Mouse (Mus musculus) lung, adult 2 months (tissue): ENCODE data around the gene Paxx. TPM values are rescaled to one million over a fixed set of nuclear protein-coding genes. Genes with fewer than 3 reads are reported as not detected.

Experiments used
- DNase-seq: peaks from one replicate; pipeline ENCODE4 v3.0.0; 2022
- H3K4me1 ChIP-seq: fragments of 200-500 bp; 2 replicates; pipeline ENCODE4 v1.6.1; 2011; ENCODE audit warnings: low read length; ENCODE audit not compliant: control insufficient read depth, insufficient read depth
- H3K4me3 ChIP-seq: fragments of 200-500 bp; replicated peaks from 2 replicates; pipeline ENCODE3; 2011; ENCODE audit warnings: low read depth, mild to moderate bottlenecking, control low read depth, low read length; ENCODE audit errors: extremely low read depth
- CTCF ChIP-seq: fragments of 200-500 bp; IDR thresholded peaks from 2 replicates; pipeline ENCODE4 v1.5.1; 2011; ENCODE audit warnings: mild to moderate bottlenecking, low read length, control low read depth; ENCODE audit not compliant: insufficient read depth
- POLR2A ChIP-seq: fragments of 200-500 bp; IDR thresholded peaks from 2 replicates; pipeline ENCODE4 v1.6.1; 2011; ENCODE audit warnings: low read depth, mild to moderate bottlenecking, control low read depth, low read length, borderline replicate concordance; ENCODE audit errors: extremely low read depth
- WGBS: fragments of 180-500 bp; shearing (Covaris S2); methylation state at CpG from one replicate; pipeline ENCODE4 v1.1.7; 2018; 5-methylcytosine and 5-hydroxymethylcytosine counted together
- polyA plus RNA-seq: library from polyadenylated mRNA; depleted of rRNA; stranded (reverse); fragments of >200 nt; gene quantifications from 2 replicates; pipeline ENCODE4 v1.2.3, GENCODE M21; 2012

Gene Paxx
- polyA plus RNA-seq, 1 experiment, result 74.6 TPM

DNA sequence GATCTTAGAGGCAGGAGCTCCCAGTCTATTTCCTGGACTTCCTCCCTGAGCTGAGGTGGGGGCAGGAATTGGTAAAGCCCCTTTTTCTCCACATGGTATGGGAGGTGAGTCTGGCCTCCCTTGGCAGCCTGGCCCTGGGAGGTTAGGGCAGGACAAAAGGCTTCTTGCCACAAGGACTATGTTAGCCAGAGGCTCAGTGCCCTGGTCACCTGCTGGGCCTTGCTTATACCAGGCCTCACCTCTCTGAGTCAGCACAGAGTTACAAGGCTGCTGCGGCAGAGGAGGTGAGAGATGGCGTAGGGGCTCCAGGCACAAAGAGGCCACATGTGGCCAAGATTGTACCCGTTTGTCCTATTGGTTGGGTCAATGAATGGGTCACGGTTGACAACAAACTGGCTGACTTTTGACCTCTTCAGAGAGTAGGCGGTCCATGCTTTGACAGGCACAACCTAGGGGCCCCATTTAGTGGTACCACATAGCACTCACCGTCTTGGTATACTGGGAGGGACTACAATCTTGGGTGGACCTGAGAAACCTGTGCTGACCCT, 29.5 kb downstream of the Paxx start:
- H3K4me1 ChIP-seq, result peaks cover 5% of the 10 kb centered on the region; the same call in 1 of the 2 replicates
- TF ChIP-seq POLR2A, result no peak
- no peak for TF ChIP-seq CTCF
- 85% methylated on average over 6 of the region's 6 CpGs for WGBS
- no peak overlapping the region for H3K4me3 ChIP-seq
- no peak for DNase-seq

DNA sequence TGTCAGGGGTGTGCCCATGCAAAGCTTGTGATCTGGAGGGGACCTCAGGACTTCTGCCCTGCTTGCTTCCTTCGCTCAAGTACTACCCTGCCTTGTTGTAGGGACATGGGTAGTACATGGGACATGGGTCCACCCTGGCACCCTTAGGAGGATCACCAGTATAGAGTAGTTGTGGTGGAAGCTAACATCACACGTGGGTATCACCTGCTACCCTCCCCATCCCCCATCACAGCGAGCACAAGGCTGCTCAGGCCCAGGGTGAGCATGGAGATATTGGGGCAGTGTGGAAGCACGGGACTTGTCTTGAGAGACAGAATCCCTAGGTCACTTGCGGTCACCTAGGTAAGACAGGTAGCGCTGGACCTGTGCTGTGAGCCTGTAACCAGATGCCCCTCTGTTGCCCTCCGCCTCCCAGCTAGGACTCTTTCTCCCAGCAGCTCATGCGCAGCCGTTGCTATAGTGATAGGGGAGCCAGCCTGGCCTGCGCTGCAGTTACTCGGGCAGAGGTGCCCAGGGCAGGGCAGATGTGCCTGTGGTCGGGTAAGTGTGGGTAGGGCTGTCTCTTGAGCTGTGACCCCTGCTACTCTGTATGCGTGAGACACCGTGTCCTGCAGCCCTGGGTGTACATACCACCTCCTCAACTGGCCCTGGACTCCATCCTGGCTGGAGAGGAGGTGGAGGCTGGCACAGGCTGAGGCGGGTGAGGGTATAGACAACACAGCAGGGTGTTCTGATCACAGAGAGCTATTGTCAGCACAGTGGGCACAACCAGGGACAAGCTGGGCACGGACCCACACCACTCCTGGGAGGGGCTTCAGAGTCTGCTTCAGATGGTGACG, 30.3 kb downstream of the Paxx start:
- Histone ChIP-seq H3K4me1 (peaks cover 5% of the 10 kb centered on the region; the same call in 1 of the 2 replicates), H3K4me3 (no peak overlapping the region)
- DNase-seq, result no peak
- 81% methylated on average over 17 of the region's 17 CpGs for WGBS
- TF ChIP-seq POLR2A (no peak), CTCF (no peak)

DNA sequence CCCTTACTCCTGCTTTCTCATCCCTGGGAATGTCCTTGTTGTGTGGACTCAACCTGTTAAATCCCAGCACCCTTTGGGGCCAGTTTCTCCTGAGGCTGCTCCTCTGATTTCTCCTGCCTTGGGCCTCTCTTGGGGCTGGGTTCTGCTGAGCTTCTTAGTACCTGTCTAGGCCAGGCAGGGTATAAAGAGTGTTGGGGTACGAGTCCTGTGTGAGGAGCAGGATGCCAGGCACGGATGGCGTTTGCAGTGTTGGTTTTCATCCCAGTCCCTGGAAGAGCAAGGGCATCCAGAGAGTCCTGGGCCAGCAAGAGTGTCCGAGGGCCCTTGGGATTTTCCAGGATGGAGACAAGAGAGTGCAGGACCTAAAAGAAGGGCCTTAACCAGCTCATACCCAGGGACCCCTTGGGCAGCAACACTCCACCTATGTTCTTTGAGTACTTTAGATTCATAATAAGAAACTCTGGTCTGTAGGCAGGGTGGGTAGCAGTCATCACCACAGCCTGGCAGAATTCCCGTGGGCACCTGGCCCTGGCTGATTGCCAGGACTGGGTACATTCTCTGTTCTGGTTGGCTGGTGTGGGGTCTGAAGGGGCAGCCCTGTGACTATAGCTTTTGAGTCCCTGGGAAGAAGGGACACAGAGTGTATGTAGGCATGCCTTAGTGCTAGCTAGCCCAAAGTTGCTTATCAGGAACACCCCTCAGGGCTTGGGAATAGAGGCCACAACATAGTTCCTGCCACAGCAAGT, 31.3 kb downstream of the Paxx start:
- peaks cover 5% of the 10 kb centered on the region; the same call in 1 of the 2 replicates for H3K4me1 ChIP-seq
- TF ChIP-seq CTCF, result no peak
- no peak for TF ChIP-seq POLR2A
- DNase-seq, result no peak
- WGBS, result 63% methylated on average over 5 of the region's 5 CpGs
- no peak overlapping the region for H3K4me3 ChIP-seq

DNA sequence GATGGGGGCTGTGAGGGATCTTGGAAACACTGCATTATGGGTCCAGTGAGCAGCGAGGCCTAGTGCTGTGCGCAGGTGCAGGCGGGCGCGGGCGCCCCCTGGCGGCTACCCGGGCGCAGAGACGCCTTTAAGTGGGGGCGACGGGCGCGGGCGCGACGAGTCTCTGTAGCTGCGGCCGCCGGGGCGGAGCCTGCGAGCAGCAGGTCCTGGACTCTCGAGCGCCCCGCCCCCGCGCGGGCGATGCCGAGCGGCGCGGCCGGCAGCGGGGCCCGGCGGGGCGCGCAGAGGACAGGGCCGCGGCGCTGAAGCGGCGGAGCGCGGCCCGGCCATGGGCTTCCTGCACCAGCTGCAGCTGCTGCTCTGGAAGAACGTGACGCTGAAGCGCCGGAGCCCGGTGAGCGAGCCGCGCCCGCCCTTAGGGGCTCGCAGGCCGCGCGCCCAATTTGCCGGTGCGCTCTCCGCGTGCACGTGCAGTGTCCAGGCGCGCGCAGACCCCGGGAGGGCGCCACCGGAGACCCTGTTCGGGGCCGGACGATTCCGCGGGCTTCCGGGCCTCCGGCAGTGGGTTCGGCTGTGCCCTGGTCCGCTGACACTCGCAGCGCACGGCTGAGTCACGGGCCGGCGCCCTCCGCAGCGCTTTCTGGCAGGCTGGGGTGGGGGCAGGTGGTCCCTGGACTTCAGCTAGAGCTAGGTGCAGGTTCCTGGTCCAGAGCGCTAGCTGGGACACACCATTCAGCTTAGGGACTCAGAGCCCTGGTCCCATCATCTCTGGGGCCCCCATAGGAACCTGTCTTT, 32.3 kb downstream of the Paxx start, which contains the start of gene Abca2:
Gene Abca2, plus strand, starts transcription at position 262 of the 795 bp plus-strand sequence.
- peak; percentile 88 for DNase-seq
- peaks cover 5% of the 10 kb centered on the region; the same call in 1 of the 2 replicates for H3K4me1 ChIP-seq
- WGBS, result under 1% methylated on average over 88 of the region's 89 CpGs
- H3K4me3 ChIP-seq, result peak within 1 kb of the TSS; percentile 66
- peak; percentile 59 for TF ChIP-seq CTCF
- TF ChIP-seq POLR2A, result no peak

DNA sequence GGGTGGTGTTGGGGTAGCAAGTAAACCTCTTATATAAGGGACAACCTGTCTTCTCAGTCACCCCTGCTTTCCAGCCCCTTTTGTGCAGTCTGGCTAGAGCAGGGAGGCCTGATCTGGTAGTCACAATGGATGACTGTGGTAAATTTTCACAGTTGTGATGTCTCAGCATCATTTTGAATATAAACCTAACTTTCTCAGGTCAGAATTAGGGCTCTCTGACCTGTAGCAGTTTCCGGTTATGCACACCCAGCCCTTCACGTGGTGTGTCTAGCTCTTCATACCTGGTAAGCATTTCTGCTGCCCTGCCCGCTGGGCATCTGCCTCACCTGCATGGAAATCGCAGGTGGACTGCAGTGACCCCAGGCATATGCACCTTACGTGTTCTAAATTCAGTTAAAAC, 33.6 kb downstream of the Paxx start:
- 88% methylated on average over 5 of the region's 5 CpGs for WGBS
- Histone ChIP-seq H3K4me1 (peaks cover 5% of the 10 kb centered on the region; the same call in 1 of the 2 replicates), H3K4me3 (no peak overlapping the region)
- TF ChIP-seq CTCF (no peak), POLR2A (no peak)
- no peak for DNase-seq

DNA sequence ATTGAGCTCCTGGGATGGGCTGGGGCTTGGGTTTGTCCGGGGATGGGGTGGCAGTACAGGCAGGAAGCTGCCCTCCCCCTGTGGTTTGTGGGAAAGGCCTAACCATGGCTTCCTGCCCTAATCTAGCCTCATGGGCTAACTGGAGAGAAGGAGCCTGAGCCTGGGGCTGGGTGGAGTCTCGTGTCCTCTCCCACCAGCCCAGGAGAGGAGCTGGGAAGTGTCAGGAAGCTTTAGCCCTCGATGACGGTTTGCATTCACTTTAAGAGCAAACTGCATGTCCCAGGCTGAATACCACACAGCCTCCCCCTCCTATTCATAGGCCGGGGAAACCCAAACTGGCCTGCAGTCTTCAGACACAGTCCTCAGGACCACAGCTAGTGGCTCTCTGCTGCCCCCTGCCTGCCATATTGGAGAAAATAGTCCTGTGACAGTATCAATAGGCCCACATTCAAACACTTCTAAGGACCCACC, 34.1 kb downstream of the Paxx start:
- WGBS, result 25% methylated on average over 5 of the region's 5 CpGs
- Histone ChIP-seq H3K4me1 (peaks cover 5% of the 10 kb centered on the region; the same call in 1 of the 2 replicates), H3K4me3 (no peak overlapping the region)
- DNase-seq, result peak; percentile 59
- TF ChIP-seq CTCF (peak; percentile 75), POLR2A (no peak)

DNA sequence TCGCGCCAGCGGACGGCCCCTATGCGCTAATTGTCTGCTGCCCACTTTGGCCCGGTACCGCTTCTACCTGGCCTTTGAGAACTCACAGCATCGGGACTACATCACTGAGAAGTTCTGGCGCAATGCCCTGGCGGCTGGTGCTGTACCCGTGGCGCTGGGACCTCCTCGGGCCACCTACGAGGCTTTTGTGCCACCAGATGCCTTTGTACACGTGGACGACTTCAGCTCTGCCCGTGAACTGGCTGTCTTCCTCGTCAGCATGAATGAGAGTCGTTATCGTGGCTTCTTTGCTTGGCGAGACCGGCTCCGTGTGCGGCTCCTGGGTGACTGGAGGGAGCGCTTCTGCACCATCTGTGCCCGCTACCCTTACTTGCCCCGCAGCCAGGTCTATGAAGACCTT, 35.4 kb downstream of the Paxx start:
- no peak for DNase-seq
- no peak overlapping the region for H3K4me3 ChIP-seq
- WGBS, result 52% methylated on average over 27 of the region's 27 CpGs
- TF ChIP-seq CTCF, result no peak
- peaks cover 5% of the 10 kb centered on the region; the same call in 1 of the 2 replicates for H3K4me1 ChIP-seq

DNA sequence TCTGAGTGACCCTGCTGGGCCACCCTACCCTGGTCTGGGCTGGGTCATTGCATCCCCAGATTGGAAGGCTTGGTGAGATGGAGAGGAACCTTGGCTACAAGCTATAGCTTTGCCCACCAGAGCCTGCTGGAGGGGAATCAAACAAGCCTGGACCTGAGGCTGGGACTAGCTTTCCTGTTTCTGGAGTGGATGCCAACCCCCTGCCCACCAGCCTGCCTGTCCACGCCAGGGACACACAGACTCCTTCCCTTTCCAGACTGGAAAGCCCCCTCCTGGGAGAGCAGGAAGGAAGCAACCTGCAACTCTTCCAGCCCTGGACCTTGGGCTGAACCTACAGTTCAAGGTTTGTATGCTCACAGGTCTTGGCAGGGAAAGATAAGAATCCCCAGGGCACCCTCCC, 37.3 kb downstream of the Paxx start:
- DNase-seq, result no peak
- no peak overlapping the region for H3K4me3 ChIP-seq
- WGBS, result 40% methylated on average over 1 of the region's 1 CpGs
- TF ChIP-seq POLR2A, result no peak
- TF ChIP-seq CTCF, result no peak
- H3K4me1 ChIP-seq, result no peaks in the 10 kb centered on the region
